Mouse (Mus musculus) embryonic facial prominence, embryonic 11.5 days (tissue): ENCODE results near the gene Rtf1. TPM values are rescaled to one million over a fixed set of nuclear protein-coding genes. Genes with fewer than 3 reads are reported as not detected.
A peak's percentile ranks its signal among the peaks of the same experiment; 100 is the strongest.

Experiments used
- ATAC-seq: fragments of 200-750 bp; cut with Nextera tagmentation; replicated peaks from 2 replicates; pipeline ENCODE4 v1.8.0; 2017; ENCODE audit warnings: low read depth; ENCODE audit not compliant: insufficient number of reproducible peaks, low FRiP score, low TSS enrichment
- DNase-seq: peaks from one replicate; pipeline ENCODE4 v3.0.0-alpha.2; 2015; ENCODE audit warnings: low spot score
- H3K27ac ChIP-seq: fragments of 300-500 bp; sonication (generic); replicated peaks from 2 replicates; pipeline ENCODE4 v1.5.1; 2014; ENCODE audit warnings: mild to moderate bottlenecking, low read depth, low read length, control low read depth
- H3K27me3 ChIP-seq: fragments of 300-500 bp; sonication (generic); 2 replicates; pipeline ENCODE4 v1.6.1; 2014; ENCODE audit warnings: mild to moderate bottlenecking, low read length, moderate library complexity, mixed read lengths; ENCODE audit not compliant: control insufficient read depth, insufficient read depth
- H3K36me3 ChIP-seq: fragments of 300-500 bp; sonication (generic); replicated peaks from 2 replicates; pipeline ENCODE4 v1.6.1; 2014; ENCODE audit warnings: low read depth, mild to moderate bottlenecking, low read length, moderate library complexity, mixed read lengths; ENCODE audit not compliant: control insufficient read depth, insufficient read depth
- H3K4me1 ChIP-seq: fragments of 300-500 bp; sonication (generic); 2 replicates; pipeline ENCODE4 v1.6.1; 2014; ENCODE audit warnings: low read length, mixed read lengths; ENCODE audit not compliant: control insufficient read depth, insufficient read depth
- H3K4me2 ChIP-seq: fragments of 300-500 bp; sonication (generic); 2 replicates; pipeline ENCODE4 v1.6.1; 2014; ENCODE audit warnings: low read depth, mild to moderate bottlenecking, control low read depth, low read length, moderate library complexity
- H3K4me3 ChIP-seq: fragments of 300-500 bp; sonication (generic); 2 replicates; pipeline ENCODE4 v1.5.1; 2014; ENCODE audit warnings: low read depth, low read length, control low read depth
- H3K9ac ChIP-seq: fragments of 300-500 bp; sonication (generic); replicated peaks from 2 replicates; pipeline ENCODE4 v1.6.1; 2014; ENCODE audit warnings: mild to moderate bottlenecking, control low read depth, low read length
- H3K9me3 ChIP-seq: fragments of 300-500 bp; sonication (generic); replicated peaks from 2 replicates; pipeline ENCODE4 v1.6.1; 2016; ENCODE audit warnings: mild to moderate bottlenecking, low read length, inconsistent platforms, mixed read lengths; ENCODE audit not compliant: control insufficient read depth
- WGBS: fragments of 180-500 bp; shearing (Covaris S2); extraction: QIAGEN DNeasy Blood & Tissue Kit; methylation state at CpG from one replicate; pipeline ENCODE4 v1.1.7; 2014; 5-methylcytosine and 5-hydroxymethylcytosine counted together
- polyA plus RNA-seq: library from polyadenylated mRNA; unstranded; fragments of >200 nt; fragmentation: Nextera tagmentation; extraction: Ambion mirVana; gene quantifications from 2 replicates; pipeline ENCODE4 v1.2.1, GENCODE M21; 2014

Gene Rtf1
- polyA plus RNA-seq, 1 experiment from 2014 or later: 38.4 TPM

DNA sequence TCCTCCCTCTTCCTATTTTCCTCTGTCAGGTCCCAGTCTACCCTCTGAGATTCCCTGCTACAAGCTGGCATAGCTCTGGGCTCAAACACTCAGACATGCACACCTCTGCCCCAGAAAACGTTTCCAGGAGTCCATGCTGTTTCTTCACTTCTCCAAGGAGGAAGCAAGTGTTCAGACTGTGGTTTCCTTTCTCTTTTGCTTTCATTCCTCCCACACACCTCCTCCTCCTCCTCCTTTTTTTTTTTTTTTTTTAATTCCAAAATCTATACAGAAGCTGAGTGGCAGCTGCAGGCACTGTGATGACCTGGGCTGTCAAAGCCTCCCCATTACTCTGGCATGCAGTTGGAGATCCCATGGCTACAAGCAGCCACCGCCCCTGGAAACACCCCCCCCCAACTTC, 65.7 kb downstream of the Rtf1 start:
- no peak for DNase-seq
- H3K4me1 ChIP-seq: peaks cover 14% of the 10 kb centered on the region
- H3K27ac ChIP-seq: no peak overlapping the region
- H3K9ac ChIP-seq: no peak overlapping the region
- no peaks in the 10 kb centered on the region for H3K36me3 ChIP-seq
- no peaks in the 10 kb centered on the region for H3K9me3 ChIP-seq
- no peak for ATAC-seq
- no peak overlapping the region for H3K4me2 ChIP-seq
- no peak overlapping the region for H3K4me3 ChIP-seq
- H3K27me3 ChIP-seq: peaks cover 35% of the 10 kb centered on the region
- 10% methylated on average over 2 of the region's 2 CpGs for WGBS

DNA sequence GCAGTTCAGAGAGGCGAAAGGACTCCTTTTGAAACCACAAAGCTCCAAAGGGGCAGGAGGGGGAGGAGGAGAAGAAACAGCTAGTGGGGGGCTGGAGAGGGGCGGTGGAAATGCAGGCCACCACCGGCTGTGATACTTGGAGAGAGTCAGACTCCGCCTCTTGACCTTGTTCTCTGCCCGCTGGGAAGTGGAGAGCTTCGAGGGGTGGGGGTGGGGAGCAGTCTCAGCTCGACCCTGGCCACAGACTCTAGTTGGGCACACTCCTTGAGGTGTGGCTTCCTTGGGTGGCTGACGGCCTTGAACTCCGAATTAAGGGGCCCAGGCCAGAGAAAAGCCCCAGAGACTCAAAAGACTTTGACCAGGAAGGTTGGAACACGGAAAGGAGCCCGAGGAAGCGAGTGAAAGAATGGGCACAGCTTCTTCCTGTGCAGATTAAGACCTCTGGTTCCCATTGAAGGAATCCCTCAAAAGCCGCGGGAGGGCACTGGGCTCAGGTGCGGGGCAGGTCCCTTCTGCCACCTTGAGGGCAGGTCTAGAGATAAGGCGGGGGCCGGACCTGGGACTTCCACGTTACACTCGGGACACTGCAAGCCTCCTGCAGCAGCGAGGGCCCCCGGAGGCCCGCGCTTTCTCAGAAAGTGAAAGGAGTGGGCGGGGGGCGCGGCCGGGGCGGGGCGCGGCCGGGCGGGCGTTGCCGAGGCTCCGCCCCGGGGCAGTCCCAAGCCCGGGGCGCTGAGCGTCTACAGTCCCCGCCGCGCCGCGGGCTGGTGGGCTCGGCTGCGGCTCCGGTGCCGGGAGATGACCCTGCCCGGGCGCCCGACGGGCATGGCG, 66.9 kb downstream of the Rtf1 start, which contains the start of gene Itpka:
Gene Itpka (plus strand): TSS at position 757 of the 831 bp plus-strand sequence.
- ATAC-seq: peak; percentile 57
- H3K4me2 ChIP-seq: peak within 1 kb of the TSS; percentile 100
- no peaks in the 10 kb centered on the region for H3K36me3 ChIP-seq
- H3K27me3 ChIP-seq: peaks cover 35% of the 10 kb centered on the region
- peak; percentile 86 for DNase-seq
- H3K9ac ChIP-seq: peak within 1 kb of the TSS; percentile 62
- no peaks in the 10 kb centered on the region for H3K9me3 ChIP-seq
- H3K4me1 ChIP-seq: peaks cover 14% of the 10 kb centered on the region
- H3K27ac ChIP-seq: no peak within 1 kb of the TSS; the same call in 1 of the 2 replicates
- WGBS: under 1% methylated on average over 30 of the region's 53 CpGs
- H3K4me3 ChIP-seq: peak within 1 kb of the TSS; percentile 62

DNA sequence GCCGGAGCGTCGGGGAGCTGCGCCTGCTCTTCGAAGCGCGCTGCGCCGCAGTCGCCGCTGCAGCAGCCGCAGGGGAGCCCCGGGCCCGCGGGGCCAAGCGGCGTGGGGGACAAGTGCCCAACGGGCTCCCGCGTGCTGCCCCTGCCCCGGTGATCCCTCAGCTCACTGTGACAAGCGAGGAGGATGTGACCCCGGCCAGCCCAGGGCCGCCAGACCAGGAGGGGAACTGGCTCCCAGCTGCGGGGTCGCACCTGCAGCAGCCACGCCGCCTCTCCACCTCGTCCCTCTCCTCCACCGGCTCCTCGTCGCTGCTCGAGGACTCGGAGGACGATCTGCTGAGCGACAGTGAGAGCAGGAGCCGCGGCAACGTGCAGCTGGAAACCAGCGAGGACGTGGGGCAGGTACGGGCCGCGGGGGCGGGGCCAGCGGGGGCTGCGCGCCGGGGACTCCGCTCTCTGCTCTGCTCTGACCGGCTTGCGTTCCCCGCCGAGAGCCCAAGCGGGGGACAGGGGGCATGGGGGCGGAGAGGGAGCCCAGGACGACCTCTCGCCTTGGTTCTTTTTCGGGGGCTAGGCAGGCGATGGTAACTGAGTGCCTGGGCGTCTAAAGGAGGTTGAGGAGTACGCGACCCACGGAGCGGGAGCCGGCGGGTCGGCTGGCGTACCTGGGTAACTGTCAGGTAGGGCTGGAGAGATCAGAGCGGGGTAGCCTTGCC, 67.8 kb downstream of the Rtf1 start:
- Histone ChIP-seq H3K9ac (peak overlapping the region; percentile 62), H3K27me3 (peaks cover 35% of the 10 kb centered on the region), H3K4me3 (peak overlapping the region; percentile 62), H3K4me1 (peaks cover 14% of the 10 kb centered on the region), H3K27ac (no peak overlapping the region), H3K36me3 (no peaks in the 10 kb centered on the region), H3K4me2 (peak overlapping the region; percentile 100), H3K9me3 (no peaks in the 10 kb centered on the region)
- WGBS: under 1% methylated on average over 56 of the region's 70 CpGs
- ATAC-seq (peak; percentile 27), DNase-seq (peak; percentile 28)

DNA sequence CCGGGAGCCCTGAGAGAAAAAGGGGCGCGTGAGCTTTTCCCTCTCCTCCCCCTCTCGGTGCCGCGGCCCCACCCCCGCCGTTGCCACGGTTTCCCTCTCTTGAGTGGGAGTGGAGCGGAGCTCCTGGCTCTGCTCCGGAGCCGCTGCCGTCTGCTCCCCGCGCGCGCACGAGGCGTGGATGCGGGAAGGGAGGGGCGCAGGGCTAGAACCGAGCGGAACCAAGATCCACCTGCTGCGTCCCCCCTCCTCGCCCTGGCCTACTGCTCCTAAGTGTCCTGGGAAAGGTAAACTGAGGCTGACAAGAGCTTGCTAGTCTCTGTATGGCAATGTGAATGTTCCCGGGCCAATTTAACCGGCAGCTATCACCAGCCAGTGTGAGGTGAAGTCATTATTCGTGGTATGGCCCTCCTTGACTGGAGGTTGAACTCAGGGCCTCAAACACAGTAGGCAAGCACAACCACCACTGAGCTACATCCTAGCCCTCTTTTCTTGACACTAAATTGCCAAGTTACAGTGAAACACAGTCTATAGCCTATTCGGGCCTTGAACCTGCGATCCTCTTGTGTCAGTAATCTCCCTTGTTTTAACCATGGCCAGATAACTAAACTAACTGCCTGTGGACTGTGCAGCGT, 68.4 kb downstream of the Rtf1 start:
- no peaks in the 10 kb centered on the region for H3K9me3 ChIP-seq
- peaks cover 14% of the 10 kb centered on the region for H3K4me1 ChIP-seq
- H3K36me3 ChIP-seq: no peaks in the 10 kb centered on the region
- peak overlapping the region; percentile 62 for H3K4me3 ChIP-seq
- ATAC-seq: no peak
- peaks cover 35% of the 10 kb centered on the region for H3K27me3 ChIP-seq
- 16% methylated on average over 20 of the region's 31 CpGs for WGBS
- no peak for DNase-seq
- H3K9ac ChIP-seq: peak overlapping the region; percentile 62
- no peak overlapping the region for H3K27ac ChIP-seq
- H3K4me2 ChIP-seq: peak overlapping the region; percentile 100

DNA sequence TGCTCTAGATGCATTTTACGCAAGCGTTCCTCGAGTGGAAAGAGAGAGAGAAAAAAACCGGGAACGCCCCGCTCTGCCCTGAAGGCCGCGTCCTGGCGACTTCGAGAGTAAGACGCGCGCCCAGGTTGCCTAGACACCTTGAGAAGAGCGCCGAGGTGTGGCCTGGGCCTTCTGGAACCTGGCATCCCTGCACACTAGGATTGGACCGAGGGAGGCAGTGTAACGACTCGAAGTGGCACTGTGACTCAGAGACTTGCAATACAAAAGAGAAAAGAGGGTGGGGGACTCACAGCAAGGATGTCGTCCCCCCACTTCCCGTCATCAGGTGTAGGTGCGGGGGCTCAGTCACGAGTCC, 68.9 kb downstream of the Rtf1 start:
- H3K4me1 ChIP-seq: peaks cover 14% of the 10 kb centered on the region
- DNase-seq: no peak
- peaks cover 35% of the 10 kb centered on the region for H3K27me3 ChIP-seq

DNA sequence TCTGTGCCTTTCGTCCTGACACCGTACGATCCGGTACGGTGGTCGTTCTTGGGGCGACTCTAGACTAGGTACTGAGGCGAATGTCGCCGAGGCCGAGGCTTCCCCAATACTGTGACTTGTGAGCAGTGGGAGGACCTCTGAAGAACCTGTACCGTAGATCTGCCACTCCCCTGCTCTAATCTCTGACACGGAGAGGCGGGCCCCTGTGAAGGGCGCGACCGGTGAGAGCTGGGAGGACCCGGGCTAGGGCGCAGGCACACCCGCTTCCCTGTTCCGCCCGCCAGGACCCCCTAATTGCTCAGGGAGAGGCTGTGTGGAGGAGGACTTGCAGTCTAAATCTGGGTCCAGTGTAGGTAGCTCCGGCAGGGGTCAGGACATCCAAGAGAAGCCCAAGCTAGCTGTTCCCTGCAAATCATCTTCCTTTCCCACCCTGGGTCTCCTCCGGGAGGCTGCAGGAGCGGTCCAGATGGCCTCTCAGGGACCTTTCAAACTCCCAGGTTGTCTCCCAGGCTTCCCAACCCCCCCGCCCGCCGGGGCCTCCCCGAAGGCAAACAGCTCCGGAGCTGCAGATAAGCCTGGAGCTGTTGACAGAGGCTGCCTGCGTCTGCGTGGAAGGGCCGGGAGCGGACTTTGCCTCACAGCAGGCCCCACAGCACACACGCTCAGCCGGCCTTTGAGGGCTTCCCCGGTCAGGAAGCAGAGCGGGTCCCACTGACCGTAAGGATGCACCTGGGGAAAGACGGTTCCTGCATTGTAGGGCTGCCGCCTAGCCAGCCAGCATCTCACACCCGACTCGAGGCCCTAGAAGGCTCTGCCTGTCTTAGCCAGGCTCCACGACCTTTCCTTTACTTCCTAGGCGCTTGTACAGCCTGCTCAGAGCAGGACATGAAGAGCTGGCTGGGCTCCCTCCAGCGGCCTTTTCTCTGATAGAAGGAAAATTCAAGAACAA, 69.6 kb downstream of the Rtf1 start:
- H3K4me2 ChIP-seq: peak overlapping the region; percentile 36
- no peaks in the 10 kb centered on the region for H3K36me3 ChIP-seq
- ATAC-seq: no peak
- H3K27ac ChIP-seq: no peak overlapping the region
- 2% methylated on average over 46 of the region's 46 CpGs for WGBS
- H3K27me3 ChIP-seq: peaks cover 35% of the 10 kb centered on the region
- peak overlapping the region; percentile 25 for H3K9ac ChIP-seq
- peak overlapping the region; percentile 12; the same call in 1 of the 2 replicates for H3K4me3 ChIP-seq
- H3K9me3 ChIP-seq: no peaks in the 10 kb centered on the region
- H3K4me1 ChIP-seq: peaks cover 14% of the 10 kb centered on the region
- peak; percentile 24 for DNase-seq

More for the DNA sequence above, 68.9 kb downstream of the Rtf1 start:
- H3K9me3 ChIP-seq: no peaks in the 10 kb centered on the region
- H3K4me3 ChIP-seq: peak overlapping the region; percentile 12; the same call in 1 of the 2 replicates
- no peak overlapping the region for H3K9ac ChIP-seq
- H3K4me2 ChIP-seq: peak overlapping the region; percentile 36; the same call in 1 of the 2 replicates
- H3K36me3 ChIP-seq: no peaks in the 10 kb centered on the region
- H3K27ac ChIP-seq: no peak overlapping the region
- no peak for ATAC-seq
- WGBS: 3% methylated on average over 22 of the region's 22 CpGs

DNA sequence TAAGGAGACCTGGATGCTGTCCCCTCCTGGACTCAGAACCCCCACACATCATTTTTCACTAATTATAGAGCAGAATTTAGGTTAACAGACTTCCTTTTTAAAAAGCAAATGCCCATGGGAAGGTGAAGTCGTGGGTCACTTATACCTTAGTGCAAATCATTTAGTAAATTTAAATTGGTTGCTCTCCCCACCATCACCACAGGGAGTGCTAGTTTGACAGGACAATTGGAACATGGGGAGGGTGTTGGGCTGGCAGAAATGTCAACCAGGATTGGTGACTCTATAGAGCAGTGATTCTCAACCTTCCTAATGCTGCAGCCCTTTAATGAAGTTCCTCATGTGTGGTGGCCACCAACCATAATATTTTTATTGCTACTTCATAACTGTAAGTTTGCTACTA, 70.4 kb downstream of the Rtf1 start:
- H3K27ac ChIP-seq: no peak overlapping the region
- H3K4me3 ChIP-seq: no peak overlapping the region
- DNase-seq (peak; percentile 33), ATAC-seq (no peak)
- no peak overlapping the region for H3K9ac ChIP-seq
- peaks cover 14% of the 10 kb centered on the region for H3K4me1 ChIP-seq
- peaks cover 38% of the 10 kb centered on the region for H3K27me3 ChIP-seq
- WGBS: 0% methylated on average over 1 of the region's 1 CpGs
- H3K36me3 ChIP-seq: no peaks in the 10 kb centered on the region
- H3K4me2 ChIP-seq: no peak overlapping the region
- no peaks in the 10 kb centered on the region for H3K9me3 ChIP-seq
